Mouse (Mus musculus) heart, postnatal 0 days (tissue): Measurements from ENCODE around the gene Zcchc14. TPM values are rescaled to one million over a fixed set of nuclear protein-coding genes. Genes with fewer than 3 reads are reported as not detected.

Experiments
- ATAC-seq: fragments of 200-750 bp; cut with Nextera tagmentation; 2 replicates; pipeline ENCODE4 v1.8.0; 2017; ENCODE audit warnings: low read depth, moderate number of reproducible peaks, moderate library complexity; ENCODE audit not compliant: insufficient read depth
- DNase-seq: peaks from one replicate; pipeline ENCODE4 v3.0.0-alpha.2; 2016; ENCODE audit warnings: low spot score
- H3K27ac ChIP-seq: fragments of 300-500 bp; sonication (generic); 2 replicates; pipeline ENCODE4 v1.5.1; 2014; ENCODE audit warnings: low read depth, mild to moderate bottlenecking
- H3K27me3 ChIP-seq: fragments of 300-500 bp; sonication (generic); 2 replicates; pipeline ENCODE4 v1.6.1; 2014; ENCODE audit warnings: low read length, mixed read lengths; ENCODE audit not compliant: control insufficient read depth, insufficient read depth
- H3K36me3 ChIP-seq: fragments of 300-500 bp; sonication (generic); replicated peaks from 2 replicates; pipeline ENCODE4 v1.6.1; 2014; ENCODE audit warnings: low read length, mixed read lengths; ENCODE audit not compliant: control insufficient read depth, insufficient read depth
- H3K4me1 ChIP-seq: fragments of 300-500 bp; sonication (generic); 2 replicates; pipeline ENCODE4 v1.6.1; 2014; ENCODE audit warnings: antibody characterized with exemption; ENCODE audit not compliant: control insufficient read depth, insufficient read depth
- H3K4me2 ChIP-seq: fragments of 300-500 bp; sonication (generic); 2 replicates; pipeline ENCODE4 v1.6.1; 2014; ENCODE audit warnings: low read depth, mild to moderate bottlenecking, low read length, moderate library complexity
- H3K4me3 ChIP-seq: fragments of 300-500 bp; sonication (generic); 2 replicates; pipeline ENCODE4 v1.5.1; 2014; ENCODE audit warnings: low read depth, low read length
- H3K9ac ChIP-seq: fragments of 300-500 bp; sonication (generic); replicated peaks from 2 replicates; pipeline ENCODE4 v1.6.1; 2014; ENCODE audit warnings: low read depth, low read length, mixed read lengths
- H3K9me3 ChIP-seq: fragments of 300-500 bp; sonication (generic); replicated peaks from 2 replicates; pipeline ENCODE4 v1.6.1; 2016; ENCODE audit warnings: low read length; ENCODE audit not compliant: control insufficient read depth
- CTCF ChIP-seq: IDR thresholded peaks from 2 replicates; pipeline ENCODE4 v1.5.1; 2016; ENCODE audit warnings: antibody characterized with exemption, control low read depth, low read depth
- EP300 ChIP-seq: IDR thresholded peaks from 2 replicates; pipeline ENCODE4 v1.6.1; 2016; ENCODE audit warnings: antibody characterized with exemption, low read depth
- WGBS: fragments of 180-500 bp; shearing (Covaris S2); extraction: QIAGEN DNeasy Blood & Tissue Kit; methylation state at CpG from one replicate; pipeline ENCODE4 v1.1.7; 2014; 5-methylcytosine and 5-hydroxymethylcytosine counted together
- polyA plus RNA-seq: library from polyadenylated mRNA; unstranded; fragments of >200 nt; fragmentation: Nextera tagmentation; extraction: Ambion mirVana; gene quantifications from 2 replicates; pipeline ENCODE4 v1.2.1, GENCODE M21; 2015
- total RNA-seq: library from RNA; depleted of rRNA; stranded (reverse); fragments of >200 nt; gene quantifications from 2 replicates; pipeline ENCODE4 v1.2.3, GENCODE M21; 2014; ENCODE audit warnings: low replicate concordance

The Zcchc14 gene
- total and polyA plus RNA-seq, 2 experiments from 2014 or later: 5.6 to 18.1 TPM

DNA sequence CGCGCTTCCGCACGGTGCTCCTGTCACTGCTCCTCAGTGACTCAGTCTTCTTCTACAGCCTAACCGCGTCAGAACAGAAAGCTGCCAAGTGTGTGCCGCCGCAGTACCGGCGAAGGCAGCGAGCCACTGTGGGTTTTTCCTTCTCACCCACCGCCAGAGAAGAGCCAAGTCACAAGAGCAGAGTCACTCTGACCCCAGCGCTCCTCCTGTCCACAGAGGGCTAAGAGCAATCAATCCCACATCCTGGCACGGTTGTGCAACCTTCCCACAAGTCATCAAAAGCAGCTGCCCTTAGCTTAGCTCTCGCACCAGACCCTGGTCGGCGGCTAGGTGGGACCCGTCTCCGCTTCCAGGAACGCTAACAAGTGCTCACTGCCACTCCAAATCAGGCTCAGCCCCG is 82.4 kb downstream of the Zcchc14 start:
- Histone ChIP-seq H3K4me3 (no peak overlapping the region), H3K9me3 (no peaks in the 10 kb centered on the region), H3K27me3 (no peaks in the 10 kb centered on the region), H3K4me1 (peaks cover 9% of the 10 kb centered on the region; the same call in 1 of the 2 replicates), H3K27ac (no peak overlapping the region), H3K9ac (no peak overlapping the region), H3K4me2 (peak overlapping the region; percentile 12; the same call in 1 of the 2 replicates), H3K36me3 (no peaks in the 10 kb centered on the region)
- DNase-seq: no peak
- no peak for TF ChIP-seq EP300
- no peak for TF ChIP-seq CTCF
- WGBS: 73% methylated on average over 21 of the region's 21 CpGs
- no peak for ATAC-seq

DNA sequence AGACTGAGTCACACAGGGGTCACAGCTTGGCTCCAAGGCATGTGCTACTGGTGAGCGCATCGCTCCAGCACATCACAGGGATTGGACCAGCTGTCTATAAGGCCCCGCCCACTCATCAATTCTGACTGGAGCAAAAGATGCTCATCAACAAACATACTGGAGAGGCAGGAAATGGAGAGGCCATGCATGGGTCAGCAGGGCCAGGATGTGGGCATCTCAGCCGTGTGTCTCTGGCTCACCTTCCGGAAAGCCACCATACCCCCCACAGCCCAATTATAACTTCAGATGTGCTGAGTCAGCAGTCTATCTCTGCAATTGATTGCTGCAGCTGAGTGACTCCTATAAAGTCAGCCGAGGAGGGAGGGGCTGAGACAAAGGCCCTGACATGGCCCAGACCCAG is 84.4 kb downstream of the Zcchc14 start:
- 78% methylated on average over 6 of the region's 6 CpGs for WGBS
- Histone ChIP-seq H3K9ac (no peak overlapping the region), H3K27me3 (no peaks in the 10 kb centered on the region), H3K4me1 (peaks cover 6% of the 10 kb centered on the region; the same call in 1 of the 2 replicates), H3K4me3 (no peak overlapping the region), H3K4me2 (no peak overlapping the region), H3K9me3 (no peaks in the 10 kb centered on the region), H3K27ac (no peak overlapping the region), H3K36me3 (0 out of 2 replicates have a peak, but pooled peaks cover 5% of the 10 kb centered on the region)
- DNase-seq: no peak
- TF ChIP-seq EP300: no peak
- no peak for TF ChIP-seq CTCF
- no peak for ATAC-seq

DNA sequence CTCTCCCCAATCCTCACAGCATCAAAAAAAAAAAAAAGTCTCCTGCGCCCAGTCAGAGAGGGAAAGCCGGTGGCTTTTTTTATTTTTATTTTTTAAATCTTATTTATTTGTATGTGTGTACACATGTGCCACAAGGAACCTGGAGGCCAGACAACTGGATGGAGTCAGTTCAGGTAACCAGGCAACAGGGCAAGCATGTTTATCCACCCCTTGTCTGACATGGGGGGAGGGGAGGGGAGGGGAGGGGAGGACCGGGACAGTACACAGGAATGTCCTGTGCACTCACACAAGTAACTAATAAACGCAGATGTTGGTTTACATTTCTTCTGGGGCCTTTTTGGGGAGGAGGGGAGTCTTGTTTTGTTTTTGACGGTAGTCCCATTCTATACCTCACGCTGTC is 89.0 kb downstream of the Zcchc14 start:
- no peaks in the 10 kb centered on the region for H3K27me3 ChIP-seq
- 77% methylated on average over 6 of the region's 6 CpGs for WGBS
- 0 out of 2 replicates have a peak overlapping the region, but pooled peaks have one; percentile 23 for H3K9ac ChIP-seq
- no peak for TF ChIP-seq CTCF
- no peak for TF ChIP-seq EP300
- no peak overlapping the region for H3K4me2 ChIP-seq
- no peaks in the 10 kb centered on the region for H3K9me3 ChIP-seq
- no peak overlapping the region for H3K4me3 ChIP-seq
- H3K36me3 ChIP-seq: peaks cover 21% of the 10 kb centered on the region
- H3K4me1 ChIP-seq: peaks cover 7% of the 10 kb centered on the region
- ATAC-seq (no peak), DNase-seq (no peak)
- H3K27ac ChIP-seq: peak overlapping the region; percentile 89

DNA sequence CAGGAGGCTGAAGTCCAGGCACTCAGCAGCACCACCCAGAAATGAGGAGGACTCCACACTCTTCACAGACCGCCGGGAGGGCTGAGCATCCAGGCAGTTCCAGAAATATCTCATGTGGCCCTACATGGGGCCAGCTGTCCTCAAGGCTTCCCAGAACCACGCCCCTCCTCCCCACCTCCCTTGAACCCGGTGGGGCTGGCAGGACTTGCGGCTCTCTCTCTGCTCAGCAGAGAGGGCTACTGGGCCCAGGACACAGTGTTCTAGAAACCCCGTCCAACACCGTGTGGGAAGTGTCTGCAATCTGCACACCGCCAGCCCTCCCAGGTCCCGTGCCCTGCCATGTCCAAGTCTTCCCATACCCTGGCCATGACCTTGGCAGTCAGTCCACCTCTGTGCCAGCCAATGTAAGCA is 89.8 kb downstream of the Zcchc14 start:
- no peak overlapping the region for H3K9ac ChIP-seq
- ATAC-seq: peak; percentile 94
- 0 out of 2 replicates have a peak overlapping the region, but pooled peaks have one; percentile 2 for H3K4me2 ChIP-seq

DNA sequence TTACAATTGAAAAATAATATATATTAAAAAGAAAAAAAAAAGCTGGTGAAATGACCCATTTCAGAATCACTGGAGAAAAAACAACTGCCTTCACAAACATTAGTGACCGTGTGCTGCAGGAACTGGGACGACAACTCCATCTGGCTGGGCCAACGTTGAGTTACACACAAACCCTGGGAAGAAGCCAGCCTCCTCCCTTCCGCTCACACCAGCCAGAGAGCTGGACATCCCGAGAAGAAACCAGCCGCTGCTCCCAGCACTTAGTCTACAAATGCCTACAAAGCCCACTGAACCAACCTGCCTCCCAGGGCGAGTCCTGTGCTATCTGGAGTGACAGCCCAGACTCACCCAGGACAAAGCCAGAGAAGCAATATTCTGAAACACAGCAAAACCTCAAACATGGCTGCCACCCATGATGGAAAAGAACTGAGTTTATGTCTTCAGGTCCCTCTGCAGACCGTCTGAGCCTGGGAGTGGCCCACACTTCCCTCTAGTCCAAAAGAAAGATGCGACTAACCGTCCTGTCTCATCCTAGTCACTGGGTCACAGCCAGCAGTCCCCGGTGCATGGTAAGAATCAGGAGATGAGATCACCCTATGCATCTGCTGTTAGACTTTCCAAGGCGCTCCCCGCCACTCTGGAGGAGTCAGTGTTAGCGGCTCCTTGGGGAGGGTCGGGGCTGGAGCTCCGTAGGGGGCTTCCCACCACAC is 90.9 kb downstream of the Zcchc14 start:
- no peak overlapping the region for H3K4me2 ChIP-seq
- H3K9me3 ChIP-seq: no peaks in the 10 kb centered on the region
- DNase-seq (no peak), ATAC-seq (no peak)
- no peaks in the 10 kb centered on the region for H3K27me3 ChIP-seq
- TF ChIP-seq CTCF (no peak), EP300 (no peak)
- peaks cover 26% of the 10 kb centered on the region for H3K36me3 ChIP-seq
- H3K4me3 ChIP-seq: no peak overlapping the region
- H3K4me1 ChIP-seq: peaks cover 7% of the 10 kb centered on the region
- peak overlapping the region; percentile 89 for H3K27ac ChIP-seq
- H3K9ac ChIP-seq: no peak overlapping the region
- 75% methylated on average over 16 of the region's 16 CpGs for WGBS

More for the DNA sequence above, 89.8 kb downstream of the Zcchc14 start:
- Histone ChIP-seq H3K27me3 (no peaks in the 10 kb centered on the region), H3K36me3 (peaks cover 26% of the 10 kb centered on the region), H3K9me3 (no peaks in the 10 kb centered on the region), H3K4me3 (no peak overlapping the region), H3K27ac (peak overlapping the region; percentile 89), H3K4me1 (peaks cover 7% of the 10 kb centered on the region)
- DNase-seq: peak; percentile 84
- WGBS: 25% methylated on average over 9 of the region's 9 CpGs
- TF ChIP-seq EP300: peak; percentile 98
- TF ChIP-seq CTCF: no peak
